Mouse (Mus musculus): ENCODE measurements around the gene Dcst2. TPM values are rescaled to one million over a fixed set of nuclear protein-coding genes. Genes with fewer than 3 reads are reported as not detected.

The Dcst2 gene
- total RNA-seq, 4 experiments from 2014 or later: 0.32 to 0.77 (median 0.42) TPM

GRCm38 (mm10) chr3:89360237-89360636, 1.5 kb upstream of the Dcst2 start:
- no peak for DNase-seq (ENCODE audit: low spot score in 2 of 2)

DNA sequence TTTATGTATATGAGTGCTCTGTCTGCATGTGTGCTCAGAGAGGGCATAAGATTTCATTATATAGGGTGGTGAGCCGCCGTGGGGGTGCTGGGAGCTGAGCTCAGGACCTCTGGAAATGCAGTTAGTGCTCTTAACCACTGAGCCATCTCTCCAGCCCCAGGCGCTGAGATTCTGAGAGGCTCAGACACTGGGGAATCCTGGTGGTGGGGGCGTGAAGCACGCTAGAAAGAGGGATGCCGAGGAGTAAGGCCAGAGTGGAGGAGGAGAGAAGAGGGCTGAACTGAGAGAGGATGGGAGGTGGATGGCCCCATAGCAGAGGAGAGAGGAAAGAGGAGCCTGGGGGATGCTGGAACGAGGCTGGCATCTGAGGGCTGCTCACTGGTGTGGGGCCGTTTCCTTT, 2.9 kb downstream of the Dcst2 start:
- DNase-seq (ENCODE audit: low spot score in 2 of 2): no peak

DNA sequence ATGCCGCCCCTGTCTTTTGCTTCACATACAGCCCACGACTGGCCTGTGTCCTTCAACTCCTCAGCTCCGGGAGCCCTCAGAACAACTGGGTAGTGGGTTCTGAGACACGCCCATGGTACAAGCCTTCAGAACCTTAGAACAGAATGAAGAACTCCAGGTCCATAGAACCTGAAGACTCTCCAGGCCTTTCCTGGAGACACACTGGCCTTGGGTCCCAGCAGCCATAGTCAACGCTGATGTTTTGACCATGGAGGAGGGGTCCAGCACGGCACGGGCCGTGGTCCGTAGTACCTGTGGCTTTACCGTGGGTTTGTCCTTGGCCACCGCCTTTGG, 3.3 kb downstream of the Dcst2 start, which contains the start of gene Dcst1:
Gene Dcst1, minus strand, starts transcription at position 101 of the 333 bp plus-strand sequence.
- DNase-seq (ENCODE audit: low spot score in 2 of 2): no peak

DNA sequence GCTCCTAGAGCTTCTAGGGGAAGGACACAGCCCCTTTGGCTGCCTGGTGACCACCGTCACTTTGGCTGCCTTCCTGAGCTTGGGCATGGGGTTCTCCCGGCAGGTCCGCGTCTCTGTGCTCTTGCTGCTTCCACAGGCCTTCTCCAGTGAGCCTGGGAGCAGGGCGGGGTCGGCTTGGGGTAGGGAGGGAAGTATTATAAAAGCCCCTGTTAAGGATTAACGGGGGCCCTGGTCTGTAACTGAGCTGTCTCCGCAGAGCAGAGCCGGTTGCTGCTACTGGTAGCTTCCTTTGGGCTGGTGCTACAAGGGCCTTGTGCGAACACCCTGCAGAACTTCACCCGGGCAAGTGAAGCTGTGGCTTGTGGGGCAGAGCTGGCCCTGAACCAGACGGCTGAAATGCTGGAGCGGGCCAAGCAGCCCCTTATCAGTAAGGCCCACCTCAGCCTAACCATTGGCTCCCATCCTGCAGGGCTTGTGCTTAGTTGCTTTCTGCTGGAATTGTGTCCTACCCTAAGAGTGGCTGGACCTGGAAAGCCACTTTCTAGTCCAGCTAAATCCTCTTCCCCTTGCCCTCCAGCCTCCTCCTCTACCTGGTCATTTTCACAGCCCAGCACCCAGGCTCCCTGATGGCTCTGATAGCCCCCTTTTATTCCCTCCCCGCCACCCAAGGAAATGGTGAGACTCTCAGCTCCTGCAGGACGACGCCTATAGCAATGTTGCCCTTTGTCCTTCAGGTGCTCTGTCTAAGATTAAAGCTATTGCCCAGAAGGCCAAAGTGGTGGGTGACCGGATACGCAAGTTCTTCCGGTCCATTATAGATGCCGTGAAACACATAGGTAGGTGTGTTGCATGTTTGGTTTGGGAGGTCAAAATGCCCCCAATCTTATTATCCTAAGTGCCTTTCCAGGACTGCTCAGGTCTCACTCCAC, 4.0 kb downstream of the Dcst2 start:
- no peak for DNase-seq (ENCODE audit: low spot score in 2 of 2)

DNA sequence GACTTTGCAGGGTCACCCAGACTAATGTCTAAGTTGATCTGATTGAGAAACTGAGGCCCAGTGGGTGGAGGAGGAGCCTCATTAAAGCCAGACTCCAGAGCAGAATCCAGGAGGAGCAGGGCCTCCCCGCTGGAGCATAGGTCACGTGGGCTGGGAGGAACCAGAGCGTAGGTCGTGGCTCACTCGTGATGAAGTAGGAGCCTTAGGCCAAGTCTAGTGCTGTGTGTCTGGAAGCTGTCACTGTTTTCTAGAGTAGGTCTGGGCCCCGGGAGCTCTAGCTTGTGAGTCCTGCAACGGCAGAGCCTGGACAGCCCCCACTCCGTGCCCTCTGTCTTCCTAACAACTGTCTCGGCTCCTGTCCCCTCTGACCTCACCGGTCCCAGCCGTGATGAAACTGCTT, 5.6 kb downstream of the Dcst2 start:
- no peak for DNase-seq (ENCODE audit: low spot score in 2 of 2)

DNA sequence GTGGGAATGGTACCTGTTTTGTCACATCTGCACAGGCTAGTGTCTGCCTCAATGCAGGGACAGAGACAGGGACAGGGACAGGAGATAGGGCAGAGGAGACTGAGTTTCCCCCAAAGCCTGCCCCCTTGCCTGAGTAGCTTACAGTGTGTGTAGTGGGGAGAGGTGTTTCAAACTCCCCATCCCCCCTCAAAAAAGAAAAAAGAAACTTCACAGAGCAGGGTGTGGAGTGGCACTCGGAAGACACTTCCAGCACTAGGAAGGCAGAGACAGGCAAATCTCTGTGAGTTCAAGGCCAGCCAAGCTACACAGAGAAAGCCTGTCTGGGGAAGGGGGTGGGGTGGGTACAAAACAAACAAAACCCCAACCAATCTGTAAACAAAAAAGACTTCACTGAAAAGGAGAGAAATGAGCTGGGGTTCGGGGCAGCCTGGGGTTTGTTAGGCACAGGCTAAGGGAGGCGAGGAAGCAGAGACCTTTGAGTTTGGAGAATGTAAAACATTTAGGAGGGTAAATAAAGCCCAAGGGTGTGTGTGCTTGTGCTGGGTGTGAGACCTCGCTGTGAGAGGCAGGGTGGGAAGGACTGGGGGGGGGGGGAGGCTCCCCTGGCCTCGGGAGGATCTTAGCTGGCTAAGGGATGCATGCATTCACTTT, 11.9 kb downstream of the Dcst2 start:
- no peak for DNase-seq (ENCODE audit: low spot score in 2 of 2)

DNA sequence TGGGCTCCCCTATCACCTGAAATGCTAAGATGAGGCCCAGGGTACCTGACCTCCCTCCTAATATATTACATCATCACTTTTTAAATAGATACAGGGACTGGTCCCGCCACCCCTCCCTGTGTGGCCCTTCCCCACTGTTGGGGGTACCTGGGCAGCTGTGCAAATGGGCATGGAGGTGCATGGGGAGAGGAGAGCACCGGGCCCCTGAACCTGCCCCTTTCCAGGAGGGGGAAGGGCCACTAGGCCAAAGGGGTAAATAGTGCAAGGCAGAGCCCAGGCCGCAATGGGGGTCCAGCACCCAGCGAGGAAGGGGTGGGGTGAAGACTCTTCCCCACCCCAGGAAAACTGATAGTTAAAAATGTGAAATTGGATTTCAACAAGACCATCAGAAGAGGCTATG, 16.1 kb downstream of the Dcst2 start:
- no peak for DNase-seq (ENCODE audit: low spot score in 2 of 2)

GRCm38 (mm10) chr3:89378394-89379067, 16.8 kb downstream of the Dcst2 start:
- DNase-seq (ENCODE audit: low spot score in 2 of 2): peak; percentile 59 to 64

- DNase-seq (ENCODE audit: low spot score in 2 of 2): no peak
These were observed 17.8 kb downstream of the Dcst2 start for GRCm38 (mm10) chr3:89379388-89380131.

DNA sequence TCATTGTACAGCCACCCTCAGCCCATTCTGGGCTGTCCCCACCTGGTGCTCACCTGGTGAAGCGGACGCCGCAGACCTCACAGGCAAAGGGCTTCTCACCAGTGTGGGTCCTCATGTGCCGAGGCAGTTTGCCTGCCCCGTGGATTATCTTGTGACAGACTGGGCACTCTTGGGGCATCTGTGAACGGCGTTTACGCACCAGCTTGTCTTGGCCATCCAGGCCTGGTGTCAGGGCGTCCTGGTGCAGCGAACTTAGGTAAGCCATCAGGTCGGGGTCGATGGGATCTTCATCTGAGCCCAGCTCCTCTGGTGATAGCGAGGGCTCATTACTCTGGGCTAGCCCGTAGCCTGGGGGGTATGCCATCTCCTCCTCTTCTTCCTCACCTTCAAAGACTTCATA, 18.5 kb downstream of the Dcst2 start:
- DNase-seq (ENCODE audit: low spot score in 2 of 2): no peak

DNA sequence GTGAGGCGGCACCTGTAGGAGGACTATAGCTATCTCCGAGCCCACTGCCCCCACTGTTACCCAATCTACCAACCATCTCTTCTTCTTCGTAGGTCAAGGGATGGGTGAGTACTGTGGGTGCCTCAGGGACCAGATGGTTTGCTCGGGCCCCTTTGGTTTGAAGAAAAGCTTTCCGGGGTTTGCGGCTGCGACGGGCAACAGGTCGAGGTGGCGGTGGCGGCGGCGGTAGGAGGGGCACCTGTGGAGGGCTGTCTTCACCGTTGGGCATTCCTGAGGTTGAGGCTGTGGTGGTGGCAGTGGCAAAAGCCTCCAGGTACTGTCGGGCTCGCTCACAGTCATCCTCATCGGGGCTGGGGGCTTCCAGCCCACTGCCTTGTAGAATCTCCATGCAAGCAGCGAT, 18.9 kb downstream of the Dcst2 start:
- DNase-seq (ENCODE audit: low spot score in 2 of 2): no peak

DNA sequence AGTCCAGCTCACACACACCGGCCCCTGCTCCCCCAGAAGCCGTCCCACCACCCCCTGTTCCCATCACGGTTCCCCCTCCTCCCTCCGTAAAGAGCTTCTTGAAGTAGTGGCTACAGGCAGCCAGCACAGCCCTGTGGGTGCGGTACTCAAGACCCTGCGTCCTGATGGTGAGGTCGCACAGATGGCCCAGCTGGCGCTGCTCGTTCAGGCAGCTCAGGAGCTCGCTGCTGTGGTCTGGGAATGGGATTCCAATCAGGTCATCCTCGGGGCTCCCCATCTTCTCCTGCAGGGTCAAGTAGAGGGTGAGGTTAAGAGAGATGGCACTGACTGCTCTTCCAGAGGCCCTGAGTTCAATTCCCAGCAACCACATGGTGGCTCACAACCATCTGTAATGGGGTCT, 19.5 kb downstream of the Dcst2 start:
- no peak for DNase-seq (ENCODE audit: low spot score in 2 of 2)

GRCm38 (mm10) chr3:89382033-89382882, 20.5 kb downstream of the Dcst2 start:
- no peak for DNase-seq (ENCODE audit: low spot score in 2 of 2)

DNA sequence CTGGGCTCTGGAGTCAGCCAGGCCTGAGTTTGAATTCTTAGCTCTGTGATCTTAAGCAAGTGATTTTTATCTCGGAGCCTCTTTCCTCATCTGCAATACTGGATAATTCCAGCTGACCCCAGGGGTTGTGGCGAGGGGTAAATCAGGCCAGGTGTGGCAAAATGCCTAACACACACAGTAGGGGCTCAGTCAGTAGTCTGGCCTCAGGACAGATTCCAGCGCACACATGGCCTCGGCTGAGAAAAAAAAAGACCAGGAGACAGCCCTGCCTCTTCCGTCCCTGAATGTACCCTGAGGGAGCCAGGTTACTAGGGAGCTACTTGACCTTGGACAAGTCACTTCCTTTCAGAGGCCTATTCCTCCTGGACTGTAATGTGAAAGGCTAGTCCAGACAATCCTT, 21.2 kb downstream of the Dcst2 start:
- DNase-seq (ENCODE audit: low spot score in 2 of 2): no peak

DNA sequence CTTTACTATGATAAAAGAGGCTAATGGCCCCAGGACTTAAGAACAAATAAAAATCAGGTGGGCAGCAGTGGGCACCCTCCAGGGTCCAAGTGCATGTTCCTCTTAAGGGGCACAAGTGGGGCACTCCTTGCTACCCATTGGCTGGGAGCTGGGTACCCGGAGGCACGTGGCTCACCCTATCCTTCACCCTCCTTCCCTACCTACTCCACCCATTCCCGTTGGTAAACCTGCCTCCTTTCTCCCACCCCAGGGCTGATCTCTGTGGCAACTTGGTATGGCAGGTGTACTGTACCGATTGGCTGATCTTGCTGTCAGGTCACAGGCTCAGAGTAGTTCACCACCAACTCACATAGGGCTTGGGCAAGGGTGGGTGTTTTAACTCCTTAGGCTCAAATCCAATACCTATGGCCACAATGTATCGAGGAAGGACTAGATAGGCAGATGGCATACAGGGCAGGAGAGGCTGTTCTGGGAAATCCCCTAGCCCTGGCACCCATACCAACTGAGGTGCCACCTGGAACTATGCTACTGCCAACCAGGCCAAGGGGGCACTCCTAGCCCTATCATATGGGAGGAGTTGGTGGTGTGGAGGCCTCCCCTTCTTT, 22.0 kb downstream of the Dcst2 start:
- DNase-seq (ENCODE audit: low spot score in 2 of 2): no peak

DNA sequence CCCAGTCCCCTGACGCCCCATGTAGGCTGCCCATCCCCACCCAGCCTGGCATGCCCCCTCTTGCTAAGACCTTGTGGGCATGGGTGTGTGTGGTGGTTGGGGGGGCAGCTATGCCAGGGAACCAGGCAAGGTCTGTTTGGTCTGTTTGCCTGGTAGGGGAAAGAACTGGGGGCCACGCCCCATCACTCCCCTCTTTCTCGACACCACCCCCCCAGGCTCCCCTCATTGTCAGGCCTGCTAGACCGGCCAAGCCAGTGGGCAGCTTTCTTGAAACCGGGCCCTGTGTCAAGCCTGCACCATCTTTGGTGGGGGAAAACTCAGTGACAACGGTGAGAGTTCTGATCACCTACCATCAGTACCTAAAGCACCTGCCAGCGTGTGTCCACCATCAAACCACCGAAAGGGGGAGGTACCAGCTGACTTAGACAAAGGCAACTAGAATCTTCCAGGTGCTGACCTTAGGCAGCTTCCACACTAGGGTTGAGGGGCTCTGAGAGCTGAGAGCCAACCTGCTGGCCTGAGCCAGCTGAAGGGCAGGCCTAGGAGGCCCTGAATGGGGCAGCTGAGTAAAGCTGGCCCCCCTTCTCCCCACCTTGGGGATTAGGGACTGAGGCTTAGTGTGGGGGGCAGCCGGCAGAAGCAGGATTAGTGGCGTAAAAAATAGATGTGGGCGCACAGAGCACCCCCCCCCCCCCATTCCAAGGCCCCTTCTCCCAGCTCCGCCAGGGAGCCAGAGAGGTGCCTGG, 22.7 kb downstream of the Dcst2 start:
- no peak for DNase-seq (ENCODE audit: low spot score in 2 of 2)

DNA sequence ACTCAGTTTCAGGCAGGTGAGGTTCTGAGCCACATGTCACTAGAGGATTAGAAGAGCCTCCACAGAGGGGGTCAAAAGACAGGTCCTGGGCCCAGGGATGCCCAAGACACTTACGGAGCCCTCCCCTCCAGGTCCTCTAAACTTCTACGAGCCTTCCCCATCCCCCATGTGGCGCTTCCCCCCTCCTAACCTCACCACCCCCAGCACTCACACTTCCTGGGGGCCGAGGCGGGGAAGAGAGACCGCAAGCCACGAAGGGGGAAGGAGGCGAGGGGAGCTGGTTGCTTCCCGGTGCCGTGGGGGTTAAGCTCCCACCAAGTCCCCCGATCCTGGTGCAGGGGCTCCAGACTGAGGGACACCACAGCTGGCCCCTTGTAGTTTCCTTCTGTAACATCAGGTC, 23.7 kb downstream of the Dcst2 start:
- DNase-seq (ENCODE audit: low spot score in 2 of 2): no peak

GRCm38 (mm10) chr3:89386438-89387420, 25.0 kb downstream of the Dcst2 start:
- no peak for DNase-seq (ENCODE audit: low spot score in 2 of 2)
